Mouse (Mus musculus) frontal cortex, adult (tissue): ENCODE measurements around the gene Rab4a.
"Not testable (repeated sequence)": the region's sequence is repeated elsewhere in the genome, so short reads cannot be mapped to it uniquely, and the experiment has no call there.

Experiments
- ATAC-seq: cut with Nextera tagmentation; 2 replicates; pipeline ENCODE4 v1.9.2; 2017; ENCODE audit warnings: mild to moderate bottlenecking, moderate library complexity, mixed read lengths; ENCODE audit not compliant: low TSS enrichment

Rab4a gene

GRCm38 (mm10) chr8:123788416-123789170 lies 17.2 kb upstream of the Rab4a start:
- peak; percentile 47; the same call in 1 of the 2 replicates for ATAC-seq

GRCm38 (mm10) chr8:123789461-123789860 lies 16.3 kb upstream of the Rab4a start:
- ATAC-seq: no peak

DNA sequence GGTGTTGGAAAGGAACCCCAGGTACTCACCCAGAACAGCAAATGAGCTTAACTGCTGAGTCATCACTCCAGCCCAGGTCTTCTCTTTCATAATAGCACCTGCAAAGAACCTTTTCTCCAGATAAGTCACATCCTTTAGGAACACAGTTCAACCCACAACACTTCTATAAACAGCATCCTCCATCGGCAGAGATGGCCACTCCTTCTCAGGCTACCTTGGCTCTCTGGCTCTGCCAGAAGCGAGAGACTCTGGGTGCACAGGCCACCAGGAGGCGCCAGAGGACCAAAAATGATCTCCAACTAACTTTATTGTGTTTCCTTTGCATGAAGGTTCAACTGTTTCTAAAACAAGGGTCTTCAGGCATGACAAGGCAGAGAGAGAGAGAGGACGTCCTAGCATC lies 15.8 kb upstream of the Rab4a start:
- ATAC-seq: peak; percentile 72

DNA sequence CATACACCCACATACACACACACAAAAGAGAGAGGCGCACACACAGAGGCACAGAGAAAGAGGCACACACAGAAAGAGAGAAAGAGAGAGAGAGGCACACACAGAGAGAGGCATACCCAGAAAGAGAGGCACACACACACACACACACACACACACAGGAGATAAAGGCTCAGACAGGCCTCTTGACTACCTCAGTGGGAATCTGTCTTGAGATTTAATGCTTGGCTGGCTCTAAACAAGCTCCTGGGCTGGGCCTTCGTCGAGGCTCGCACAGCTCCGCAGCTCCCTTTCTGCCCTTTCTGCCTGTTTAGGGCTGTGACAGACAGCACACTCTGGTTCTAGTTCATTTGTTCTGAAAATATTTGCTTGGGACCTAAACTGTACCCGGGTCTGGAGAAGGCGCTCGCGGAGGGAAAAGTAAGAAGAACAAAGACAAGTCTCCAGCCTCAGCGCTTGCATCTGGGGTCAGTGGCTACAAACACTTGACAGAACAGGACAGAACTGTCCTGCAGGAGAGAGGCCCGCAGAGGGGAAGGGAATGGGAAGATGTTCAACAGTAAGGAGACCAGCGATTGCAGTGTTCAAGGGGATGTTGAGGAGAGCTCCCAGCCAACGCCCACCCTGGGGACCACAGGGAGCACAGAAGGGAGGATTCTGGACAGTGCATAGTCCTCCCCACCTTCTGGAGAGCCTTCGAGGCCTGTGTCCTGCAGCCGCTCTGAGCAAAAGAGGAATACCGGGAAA lies 14.5 kb upstream of the Rab4a start:
- ATAC-seq: no peak

DNA sequence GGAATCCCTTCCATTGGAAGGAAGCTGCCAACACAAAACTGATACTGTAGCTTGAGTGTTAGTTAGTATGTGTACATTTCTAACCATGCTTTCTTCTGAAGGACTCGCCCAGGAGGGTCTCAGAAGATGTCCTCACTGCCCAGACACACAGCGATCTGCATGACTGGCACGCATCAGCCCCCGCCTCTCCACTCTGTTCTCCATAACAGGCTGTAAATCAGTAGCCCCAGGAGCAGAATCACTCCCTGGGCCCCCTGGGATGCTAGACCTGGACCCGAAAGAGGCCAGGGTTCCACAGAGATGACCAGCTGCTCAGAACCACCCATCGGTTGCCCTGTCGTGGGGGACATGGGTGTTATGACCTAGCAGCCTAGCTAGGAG lies 13.9 kb upstream of the Rab4a start:
- no peak for ATAC-seq

DNA sequence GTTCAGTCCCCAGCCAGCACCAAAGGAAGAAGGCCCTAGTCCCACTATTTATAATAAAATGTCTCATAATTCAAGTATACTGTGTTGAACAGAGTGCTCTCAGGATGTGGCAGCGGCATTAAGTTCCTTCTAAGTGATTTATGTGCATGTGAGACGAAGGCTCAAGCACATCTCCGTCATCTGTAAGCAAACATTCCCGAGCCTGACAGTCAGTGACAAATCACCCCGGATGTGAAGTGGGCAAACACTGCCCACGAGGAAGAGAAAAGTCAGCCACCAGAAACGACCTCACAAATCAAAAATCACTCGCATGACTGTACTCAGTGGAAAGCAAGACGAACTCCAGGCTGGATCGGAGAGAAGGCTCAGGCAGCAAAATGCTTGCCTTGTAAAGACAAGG lies 11.9 kb upstream of the Rab4a start:
- ATAC-seq: no peak

DNA sequence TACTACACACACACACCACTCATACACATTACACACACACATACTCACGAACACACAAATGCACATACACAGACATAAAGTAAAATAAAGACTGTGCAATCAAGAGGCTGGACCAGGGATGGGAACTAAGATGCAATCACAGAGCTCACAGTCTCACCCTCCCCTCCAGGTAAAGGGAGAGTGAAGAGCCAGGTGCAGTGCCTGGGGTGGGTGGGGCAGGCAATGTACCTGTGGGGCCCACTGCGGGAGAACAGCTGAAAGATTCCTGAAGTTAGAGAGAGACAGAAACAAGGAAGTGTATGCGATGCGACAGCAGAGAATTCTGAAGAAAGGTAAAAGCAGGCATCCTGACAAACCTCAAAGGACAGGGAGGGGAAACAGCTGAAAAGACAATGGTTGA lies 11.0 kb upstream of the Rab4a start:
- ATAC-seq: no peak

DNA sequence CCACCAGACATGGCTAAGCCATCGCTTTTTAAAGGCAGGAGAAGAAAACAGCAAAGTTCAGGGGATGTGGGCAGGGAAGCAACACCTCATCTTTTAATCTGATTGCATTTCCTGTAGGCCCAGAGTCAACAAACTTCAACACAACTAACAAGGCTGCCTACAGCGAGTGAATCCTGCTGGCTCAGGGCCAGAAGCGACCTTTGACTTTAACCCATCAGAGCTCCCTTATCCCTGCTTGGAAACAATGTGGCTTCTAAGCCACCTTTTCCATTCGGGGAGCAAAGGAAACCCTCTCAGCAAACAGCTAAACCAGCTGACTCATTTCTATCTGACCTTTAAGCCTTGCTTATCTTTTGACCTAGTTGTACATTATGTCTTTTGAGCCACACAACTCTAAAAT lies 9.0 kb upstream of the Rab4a start:
- ATAC-seq: no peak

DNA sequence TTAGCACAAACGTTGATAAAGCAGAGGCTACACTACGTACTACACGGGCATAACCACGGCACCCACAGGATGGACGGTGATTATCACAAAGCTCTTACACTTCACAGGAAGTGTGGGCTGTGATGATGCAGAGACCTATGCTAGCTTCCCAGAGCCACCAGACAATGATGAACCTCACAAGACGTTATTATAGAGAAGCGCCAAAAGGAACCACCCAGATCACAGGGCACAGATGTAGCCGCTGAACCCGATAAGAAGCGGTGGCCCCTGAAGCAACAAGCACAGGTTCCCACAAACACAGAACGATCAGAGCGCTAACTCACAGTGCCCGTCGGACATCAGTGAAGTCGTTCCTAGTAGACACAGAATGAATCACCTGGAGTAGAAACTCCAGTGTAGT lies 7.9 kb upstream of the Rab4a start:
- ATAC-seq: no peak

GRCm38 (mm10) chr8:123799434-123799833 lies 6.4 kb upstream of the Rab4a start:
- no peak for ATAC-seq

- no peak for ATAC-seq
Measured at GRCm38 (mm10) chr8:123799885-123800284, 5.9 kb upstream of the Rab4a start.

DNA sequence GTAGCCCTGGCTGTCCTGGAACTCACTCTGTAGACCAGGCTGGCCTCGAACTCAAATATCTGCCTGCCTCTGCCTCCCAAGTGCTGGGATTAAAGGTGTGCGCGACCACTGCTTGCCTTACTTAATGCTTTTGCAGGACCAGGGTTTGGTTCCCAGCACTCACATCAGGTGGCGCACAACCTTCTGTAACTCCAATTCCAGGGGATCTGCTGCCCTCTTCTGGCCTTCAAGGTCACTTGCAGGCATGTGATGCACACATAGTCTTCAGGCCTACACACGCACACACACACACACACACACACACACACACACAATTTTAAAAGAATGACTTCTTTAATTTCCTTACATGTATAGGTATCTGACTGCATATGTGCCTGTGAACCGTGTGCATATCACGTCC lies 4.9 kb upstream of the Rab4a start:
- no peak for ATAC-seq

GRCm38 (mm10) chr8:123801538-123801937 lies 4.2 kb upstream of the Rab4a start:
- ATAC-seq: no peak

DNA sequence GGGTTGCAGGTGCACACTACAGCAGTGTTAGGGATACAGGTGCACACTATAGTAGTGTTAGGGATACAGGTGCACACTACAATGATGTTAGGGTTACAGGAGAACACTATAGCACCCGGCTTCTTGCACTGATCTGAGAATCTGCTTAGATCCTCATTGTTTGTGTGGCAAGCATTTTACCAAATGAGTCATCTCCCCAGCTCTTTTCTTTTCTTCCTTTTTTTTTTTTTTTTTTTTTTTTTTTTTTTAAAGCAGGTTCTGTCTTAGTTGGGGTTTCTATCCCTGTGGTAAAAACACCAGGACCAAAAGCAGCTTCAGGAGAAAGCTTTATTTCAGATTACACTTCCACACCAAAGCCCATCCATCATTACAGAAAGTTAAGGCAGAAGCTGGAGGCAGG lies 2.1 kb upstream of the Rab4a start:
- ATAC-seq: no peak

DNA sequence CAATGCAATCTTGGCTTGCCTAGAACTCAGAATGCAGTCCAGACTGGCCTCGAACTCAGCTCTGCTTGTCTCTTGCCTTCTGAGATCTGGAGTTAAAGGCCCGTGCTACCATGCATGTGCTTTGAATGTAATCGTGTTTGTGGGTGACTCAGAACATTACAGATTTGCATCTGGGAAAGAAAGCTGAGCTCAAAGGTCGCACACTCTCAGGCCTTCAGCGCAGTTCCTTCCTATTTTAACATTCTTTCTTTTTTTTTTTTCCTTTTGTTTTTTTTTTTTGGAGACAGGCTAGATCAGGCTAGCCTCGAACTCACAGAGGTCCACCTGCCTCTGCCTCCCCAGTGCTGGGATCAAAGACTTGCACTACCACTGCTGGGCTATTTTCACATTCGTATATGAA lies 1.2 kb upstream of the Rab4a start:
- no peak for ATAC-seq

DNA sequence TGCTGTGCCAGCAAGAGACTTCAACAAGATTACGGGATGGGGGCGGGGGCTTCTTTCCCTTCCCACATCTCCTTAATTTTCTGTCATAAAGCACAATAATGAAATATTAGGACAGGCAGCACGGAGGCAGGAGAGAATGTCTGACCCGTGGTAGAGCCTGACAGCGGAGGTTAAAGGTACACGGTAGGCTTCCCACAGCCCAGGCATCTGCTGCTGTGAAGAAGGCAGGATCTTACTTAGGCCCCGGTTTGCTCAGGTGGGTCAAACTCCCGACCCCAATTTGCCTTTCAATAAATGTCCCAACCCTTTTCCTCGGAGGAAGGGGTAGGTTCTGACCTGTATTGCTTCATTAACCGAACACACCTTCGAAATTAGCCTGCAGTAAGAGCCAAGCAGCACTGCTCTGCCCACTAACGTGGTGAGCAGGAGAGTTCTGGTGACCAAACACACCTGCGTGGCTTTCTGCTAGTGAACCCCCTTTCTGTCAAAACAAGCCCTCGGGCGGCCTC lies 522 bp upstream of the Rab4a start:
- no peak for ATAC-seq

GRCm38 (mm10) chr8:123806374-123806935 lies 670 bp downstream of the Rab4a start:
- ATAC-seq: no peak

DNA sequence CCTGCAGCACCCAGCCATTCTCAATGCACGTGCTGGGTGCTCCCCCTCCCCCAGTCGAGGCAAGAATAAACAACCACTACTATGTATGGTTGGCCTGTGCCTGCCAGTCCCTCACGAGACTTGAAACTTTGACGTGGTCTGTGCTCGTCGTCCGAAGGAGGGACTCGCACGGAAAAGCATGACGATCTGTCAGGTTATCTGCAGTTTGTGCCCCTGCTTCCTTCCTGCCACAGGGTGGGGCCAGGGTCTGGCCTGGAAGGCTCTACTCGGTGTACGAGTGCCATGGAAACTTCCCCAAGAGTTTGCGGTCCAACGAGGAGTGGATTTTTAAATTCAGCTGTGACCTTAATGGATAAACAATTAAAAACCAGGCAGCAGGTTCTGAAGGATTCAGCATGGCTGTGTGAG lies 1.2 kb downstream of the Rab4a start:
- no peak for ATAC-seq

DNA sequence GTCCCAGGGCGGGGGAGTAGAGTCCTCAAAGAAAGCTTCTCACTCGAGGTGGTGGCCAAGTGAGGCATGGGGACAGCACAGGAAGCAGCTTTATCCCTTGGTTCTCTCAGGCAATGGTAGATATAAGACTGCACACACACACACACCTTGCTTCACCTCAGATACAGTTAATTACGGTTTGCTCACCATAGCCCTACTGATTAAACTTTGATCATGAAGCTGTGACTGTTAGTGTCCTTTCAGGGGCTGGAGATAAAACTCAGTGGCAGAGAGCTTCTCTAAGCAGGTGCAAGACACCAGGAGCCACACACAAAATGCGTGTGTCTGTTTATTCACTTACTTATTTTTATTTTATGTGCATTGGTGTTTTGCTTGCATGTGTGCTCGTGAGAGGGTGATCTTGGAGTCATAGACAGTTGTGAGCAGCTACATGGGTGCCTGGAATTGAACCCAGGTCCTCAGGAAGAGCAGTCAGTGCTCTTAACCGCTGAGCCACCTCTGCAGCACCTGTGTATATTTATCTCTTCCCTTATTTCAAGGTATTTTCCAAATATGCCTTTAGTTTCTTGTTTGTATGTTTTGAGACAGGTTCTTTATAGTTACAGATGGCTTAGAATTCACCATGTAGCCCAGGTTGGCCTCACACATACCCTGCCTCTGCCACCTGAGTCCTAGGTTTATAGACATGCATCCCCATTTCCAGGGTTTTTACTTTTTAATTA lies 2.2 kb downstream of the Rab4a start:
- ATAC-seq: no peak

- ATAC-seq: no peak
Measured at GRCm38 (mm10) chr8:123808671-123809070, 2.9 kb downstream of the Rab4a start.

GRCm38 (mm10) chr8:123809342-123809741 lies 3.6 kb downstream of the Rab4a start:
- not testable (repeated sequence) for ATAC-seq

- no peak for ATAC-seq
Measured at GRCm38 (mm10) chr8:123812227-123812626, 6.4 kb downstream of the Rab4a start.
